Mouse (Mus musculus): ENCODE measurements around the gene Pdxp. TPM values are rescaled to one million over a fixed set of nuclear protein-coding genes. Genes with fewer than 3 reads are reported as not detected.
A peak's percentile ranks its signal among the peaks of the same experiment; 100 is the strongest.

Pdxp gene
- polyA plus RNA-seq, 1 experiment from 2014 or later: 21.9 TPM

DNA sequence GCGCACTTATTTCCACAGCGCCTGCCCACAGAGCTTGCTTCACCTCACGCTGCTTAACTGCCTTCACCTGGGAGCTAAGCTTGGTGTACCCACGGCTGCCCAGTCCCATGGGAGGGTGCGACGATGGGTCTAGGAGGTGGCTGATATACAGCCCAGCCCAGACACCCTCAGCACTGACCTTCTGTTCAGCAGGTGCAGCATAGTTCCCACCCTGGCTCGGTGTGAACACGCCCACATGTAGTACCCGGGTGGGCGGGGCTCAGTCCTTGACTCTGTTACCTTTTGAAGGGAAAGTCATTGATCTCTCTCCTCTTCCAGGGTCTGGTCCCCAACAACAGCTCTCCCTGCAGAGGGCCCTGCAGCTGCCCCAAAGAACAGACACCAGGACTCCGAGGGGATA is 45.8 kb downstream of the Pdxp start:
- H3K4me1 ChIP-seq (ENCODE audit: insufficient read depth): no peaks in the 10 kb centered on the region
- DNase-seq: no peak
- no peak overlapping the region for H3K9ac ChIP-seq
- H3K4me3 ChIP-seq (ENCODE audit: low read depth, low read length): no peak overlapping the region
- H3K36me3 ChIP-seq (ENCODE audit: insufficient read depth): no peaks in the 10 kb centered on the region
- no peak for ATAC-seq (ENCODE audit: insufficient read depth)
- H3K9me3 ChIP-seq (ENCODE audit: low read depth, low read length): no peaks in the 10 kb centered on the region
- no peak overlapping the region for H3K27ac ChIP-seq (ENCODE audit: low read depth)
- WGBS: 79% methylated on average over 11 of the region's 11 CpGs
- H3K4me2 ChIP-seq: no peak overlapping the region
- H3K27me3 ChIP-seq (ENCODE audit: insufficient read depth, low read length): no peaks in the 10 kb centered on the region
- TF ChIP-seq CTCF (IDR thresholded peaks at IDR 0.05; ENCODE audit: low read depth): no peak

GRCm38 (mm10) chr15:78960088-78960487 is 46.4 kb downstream of the Pdxp start:
- no peak overlapping the region for H3K4me2 ChIP-seq
- no peak overlapping the region for H3K9ac ChIP-seq
- H3K27ac ChIP-seq (ENCODE audit: low read depth): no peak overlapping the region
- no peak for TF ChIP-seq CTCF (IDR thresholded peaks at IDR 0.05; ENCODE audit: low read depth)
- no peaks in the 10 kb centered on the region for H3K27me3 ChIP-seq (ENCODE audit: insufficient read depth, low read length)
- DNase-seq (no peak), ATAC-seq (ENCODE audit: insufficient read depth) (no peak)
- no peaks in the 10 kb centered on the region for H3K36me3 ChIP-seq (ENCODE audit: insufficient read depth)
- H3K9me3 ChIP-seq (ENCODE audit: low read depth, low read length): no peaks in the 10 kb centered on the region
- H3K4me1 ChIP-seq (ENCODE audit: insufficient read depth): no peaks in the 10 kb centered on the region
- H3K4me3 ChIP-seq (ENCODE audit: low read depth, low read length): no peak overlapping the region
- WGBS: 67% methylated on average over 4 of the region's 4 CpGs

- Histone ChIP-seq H3K27ac (ENCODE audit: low read depth) (no peak overlapping the region), H3K9me3 (ENCODE audit: low read depth, low read length) (no peaks in the 10 kb centered on the region), H3K4me2 (no peak overlapping the region), H3K9ac (no peak overlapping the region), H3K36me3 (ENCODE audit: insufficient read depth) (no peaks in the 10 kb centered on the region), H3K27me3 (ENCODE audit: insufficient read depth, low read length) (no peaks in the 10 kb centered on the region), H3K4me1 (ENCODE audit: insufficient read depth) (no peaks in the 10 kb centered on the region), H3K4me3 (ENCODE audit: low read depth, low read length) (no peak overlapping the region)
- WGBS: 35% methylated on average over 2 of the region's 2 CpGs
- DNase-seq: peak; percentile 85
- peak; percentile 63; the same call in 1 of the 2 replicates for ATAC-seq (ENCODE audit: insufficient read depth)
- peak; percentile 91 for TF ChIP-seq CTCF (IDR thresholded peaks at IDR 0.05; ENCODE audit: low read depth)
Observed at GRCm38 (mm10) chr15:78962885-78963284, 49.2 kb downstream of the Pdxp start.

Small RNA genes lying within 50 kb of the gene (microRNA-seq; reads per million reads assigned to microRNA genes)
- not detected for gene Mir6955 (ENCODE audit: borderline number of aligned reads)

Other genes with a start within 250 kb of the Pdxp start
- gene Elfn2, start 195.1 kb upstream of the Pdxp start, polyA plus RNA-seq (2014; fragmentation: Nextera tagmentation; extraction: Ambion mirVana): 0.03 and 0.08 TPM in 2 replicates
- 28.7 and 34.3 TPM in 2 replicates for gene Mfng, start 140.4 kb upstream of the Pdxp start, polyA plus RNA-seq (2014; fragmentation: Nextera tagmentation; extraction: Ambion mirVana)
- gene Card10, start 110.9 kb upstream of the Pdxp start, polyA plus RNA-seq (2014; fragmentation: Nextera tagmentation; extraction: Ambion mirVana): 7.8 and 8.5 TPM in 2 replicates
- 93.2 and 101 TPM in 2 replicates for gene Cdc42ep1, start 71.3 kb upstream of the Pdxp start, polyA plus RNA-seq (2014; fragmentation: Nextera tagmentation; extraction: Ambion mirVana)
- 0.34 TPM in 1 of 2 replicates, not detected in the other for gene Lgals2, start 58.4 kb upstream of the Pdxp start, polyA plus RNA-seq (2014; fragmentation: Nextera tagmentation; extraction: Ambion mirVana)
- gene Gga1, start 36.7 kb upstream of the Pdxp start, polyA plus RNA-seq (2014; fragmentation: Nextera tagmentation; extraction: Ambion mirVana): 50.9 and 57.0 TPM in 2 replicates
- 0.18 and 0.70 TPM in 2 replicates for gene Gm49510, start 14.3 kb upstream of the Pdxp start, polyA plus RNA-seq (2014; fragmentation: Nextera tagmentation; extraction: Ambion mirVana)
- gene Sh3bp1, start 14.2 kb upstream of the Pdxp start, polyA plus RNA-seq (2014; fragmentation: Nextera tagmentation; extraction: Ambion mirVana): 43.5 and 43.9 TPM in 2 replicates
- gene Lgals1, start 12.8 kb downstream of the Pdxp start, polyA plus RNA-seq (2014; fragmentation: Nextera tagmentation; extraction: Ambion mirVana): 799 and 855 TPM in 2 replicates
- gene Nol12, start 21.0 kb downstream of the Pdxp start, polyA plus RNA-seq (2014; fragmentation: Nextera tagmentation; extraction: Ambion mirVana): 52.8 and 57.4 TPM in 2 replicates
- gene Triobp, start 33.8 kb downstream of the Pdxp start, polyA plus RNA-seq (2014; fragmentation: Nextera tagmentation; extraction: Ambion mirVana): 47.5 and 49.2 TPM in 2 replicates
- 201 and 209 TPM in 2 replicates for gene H1f0, start 114.5 kb downstream of the Pdxp start, polyA plus RNA-seq (2014; fragmentation: Nextera tagmentation; extraction: Ambion mirVana)
- not detected in 2 replicates for gene Galr3, start 128.0 kb downstream of the Pdxp start, polyA plus RNA-seq (2014; fragmentation: Nextera tagmentation; extraction: Ambion mirVana)
- gene Ankrd54, start 149.0 kb downstream of the Pdxp start, polyA plus RNA-seq (2014; fragmentation: Nextera tagmentation; extraction: Ambion mirVana): 54.4 and 55.4 TPM in 2 replicates
- 243 and 249 TPM in 2 replicates for gene Eif3l, start 161.3 kb downstream of the Pdxp start, polyA plus RNA-seq (2014; fragmentation: Nextera tagmentation; extraction: Ambion mirVana)
- gene Micall1, start 195.0 kb downstream of the Pdxp start, polyA plus RNA-seq (2014; fragmentation: Nextera tagmentation; extraction: Ambion mirVana): 7.5 and 9.0 TPM in 2 replicates
- gene Polr2f, start 227.1 kb downstream of the Pdxp start, polyA plus RNA-seq (2014; fragmentation: Nextera tagmentation; extraction: Ambion mirVana): 315 and 325 TPM in 2 replicates
- gene 1700088E04Rik, start 227.3 kb downstream of the Pdxp start, polyA plus RNA-seq (2014; fragmentation: Nextera tagmentation; extraction: Ambion mirVana): 6.0 and 7.1 TPM in 2 replicates